Mouse (Mus musculus) embryonic fibroblast, embryonic 13.5 days (primary cell): ENCODE measurements around the gene Gipc1. TPM values are rescaled to one million over a fixed set of nuclear protein-coding genes. Genes with fewer than 3 reads are reported as not detected.

ENCODE experiments used
- H3K27ac ChIP-seq: 2 replicates; pipeline ENCODE4 v1.5.1; 2012; ENCODE audit warnings: low read length, control low read depth, inconsistent platforms; ENCODE audit not compliant: insufficient read depth
- H3K4me1 ChIP-seq: 2 replicates; pipeline ENCODE4 v1.6.1; 2011; ENCODE audit warnings: low read length; ENCODE audit not compliant: control insufficient read depth, insufficient read depth
- H3K4me3 ChIP-seq: 2 replicates; pipeline ENCODE4 v1.5.1; 2011; ENCODE audit warnings: mild to moderate bottlenecking, control low read depth, low read length; ENCODE audit not compliant: insufficient read depth
- CTCF ChIP-seq: IDR thresholded peaks from 2 replicates; pipeline ENCODE4 v1.5.1; 2011; ENCODE audit warnings: mild to moderate bottlenecking, control low read depth, low read length, moderate library complexity, borderline replicate concordance; ENCODE audit not compliant: insufficient read depth
- POLR2A ChIP-seq: IDR thresholded peaks from 2 replicates; pipeline ENCODE4 v1.6.1; 2011; ENCODE audit warnings: low read depth, mild to moderate bottlenecking, control low read depth, low read length, moderate library complexity
- polyA plus RNA-seq: library from polyadenylated mRNA; stranded (reverse); fragments of >200 nt; gene quantifications from 2 replicates; pipeline ENCODE4 v1.2.4, GENCODE M21; 2011; ENCODE audit warnings: low read depth; ENCODE audit not compliant: missing spikeins, insufficient read length

Gene Gipc1
- polyA plus RNA-seq, 1 experiment, result 47.4 TPM

GRCm38 (mm10) chr8:83648031-83648430 is 4.4 kb upstream of the Gipc1 start:
- H3K4me1 ChIP-seq, result no peaks in the 10 kb centered on the region
- H3K27ac ChIP-seq, result no peak overlapping the region
- no peak overlapping the region for H3K4me3 ChIP-seq
- TF ChIP-seq POLR2A, result no peak
- TF ChIP-seq CTCF, result no peak

- Histone ChIP-seq H3K4me3 (no peak overlapping the region), H3K4me1 (no peaks in the 10 kb centered on the region), H3K27ac (no peak overlapping the region)
- TF ChIP-seq CTCF (no peak), POLR2A (no peak)
These were observed 2.8 kb upstream of the Gipc1 start for GRCm38 (mm10) chr8:83649699-83650098.

- Histone ChIP-seq H3K27ac (peak overlapping the region; percentile 33), H3K4me1 (no peaks in the 10 kb centered on the region), H3K4me3 (peak overlapping the region; percentile 94)
- peak; percentile 57 for TF ChIP-seq POLR2A
- no peak for TF ChIP-seq CTCF
These were observed 526 bp downstream of the Gipc1 start for GRCm38 (mm10) chr8:83652744-83653661.

GRCm38 (mm10) chr8:83653662-83654017 is 1.2 kb downstream of the Gipc1 start:
- Histone ChIP-seq H3K4me3 (peak overlapping the region; percentile 94), H3K4me1 (no peaks in the 10 kb centered on the region), H3K27ac (peak overlapping the region; percentile 33; the same call in 1 of the 2 replicates)
- TF ChIP-seq POLR2A (no peak), CTCF (no peak)

- no peaks in the 10 kb centered on the region for H3K4me1 ChIP-seq
- no peak overlapping the region for H3K4me3 ChIP-seq
- no peak overlapping the region for H3K27ac ChIP-seq
- no peak for TF ChIP-seq CTCF
- no peak for TF ChIP-seq POLR2A
These were observed 2.2 kb downstream of the Gipc1 start for GRCm38 (mm10) chr8:83654725-83655124.

- H3K27ac ChIP-seq, result no peak overlapping the region
- H3K4me1 ChIP-seq, result no peaks in the 10 kb centered on the region; the same call in 1 of the 2 replicates
- TF ChIP-seq POLR2A (no peak), CTCF (no peak)
- no peak overlapping the region for H3K4me3 ChIP-seq
These were observed 3.6 kb downstream of the Gipc1 start for GRCm38 (mm10) chr8:83656043-83656442.

- no peak overlapping the region for H3K27ac ChIP-seq
- TF ChIP-seq POLR2A (no peak), CTCF (no peak; the same call in 1 of the 2 replicates)
These were observed 4.2 kb downstream of the Gipc1 start for GRCm38 (mm10) chr8:83656484-83657246.

GRCm38 (mm10) chr8:83660545-83660944 is 8.1 kb downstream of the Gipc1 start:
- no peak overlapping the region for H3K27ac ChIP-seq

More at GRCm38 (mm10) chr8:83656484-83657246, 4.2 kb downstream of the Gipc1 start:
- H3K4me1 ChIP-seq, result no peaks in the 10 kb centered on the region; the same call in 1 of the 2 replicates
- no peak overlapping the region for H3K4me3 ChIP-seq

GRCm38 (mm10) chr8:83660995-83661680 is 8.7 kb downstream of the Gipc1 start:
- TF ChIP-seq POLR2A (no peak), CTCF (no peak)
- Histone ChIP-seq H3K4me1 (peaks cover 3% of the 10 kb centered on the region), H3K4me3 (no peak overlapping the region), H3K27ac (peak overlapping the region; percentile 30; the same call in 1 of the 2 replicates)

More at GRCm38 (mm10) chr8:83660545-83660944, 8.1 kb downstream of the Gipc1 start:
- no peaks in the 10 kb centered on the region; the same call in none of the 2 replicates for H3K4me1 ChIP-seq
- TF ChIP-seq CTCF (no peak), POLR2A (no peak)
- no peak overlapping the region for H3K4me3 ChIP-seq
